Mouse (Mus musculus) olfactory bulb, adult 2 months (tissue): ENCODE measurements around the gene Xbp1.

Experiments used
- CTCF ChIP-seq: fragments of 200-500 bp; IDR thresholded peaks from 2 replicates; pipeline ENCODE4 v1.5.1; 2012; ENCODE audit warnings: low read depth, mild to moderate bottlenecking, low read length, moderate library complexity; ENCODE audit not compliant: insufficient read depth
- POLR2A ChIP-seq: fragments of 200-500 bp; IDR thresholded peaks from 2 replicates; pipeline ENCODE4 v1.6.1; 2012; ENCODE audit warnings: mild to moderate bottlenecking, low read depth, low read length, moderate library complexity; ENCODE audit not compliant: insufficient read depth

DNA sequence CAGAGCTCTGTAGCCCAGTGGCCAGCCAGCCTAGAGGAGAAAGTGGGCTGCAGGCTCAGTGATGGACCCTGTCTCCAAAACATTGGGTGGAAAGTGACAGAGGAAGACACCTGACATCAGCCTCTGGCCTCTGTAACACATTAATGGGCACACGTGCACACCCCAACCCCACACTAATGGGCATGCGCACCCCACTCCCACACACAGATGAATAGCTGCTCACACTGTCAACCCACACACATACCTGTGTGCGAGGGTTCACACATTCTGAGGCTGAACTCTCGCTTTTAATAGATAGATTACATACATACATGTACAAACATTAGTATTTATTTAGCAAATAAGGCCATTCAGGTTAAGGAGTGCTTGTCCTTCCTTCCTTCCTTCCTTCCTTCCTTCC is 6.4 kb upstream of the Xbp1 start:
- TF ChIP-seq CTCF (no peak), POLR2A (no peak)
